Mouse (Mus musculus) midbrain, embryonic 12.5 days (tissue): ENCODE data around the gene Ash1l. TPM values are rescaled to one million over a fixed set of nuclear protein-coding genes. Genes with fewer than 3 reads are reported as not detected.

ENCODE experiments used
- ATAC-seq: fragments of 200-750 bp; cut with Nextera tagmentation; 2 replicates; pipeline ENCODE4 v1.8.0; 2017; ENCODE audit warnings: low read depth, moderate TSS enrichment, moderate library complexity; ENCODE audit not compliant: low FRiP score
- H3K27ac ChIP-seq: fragments of 300-500 bp; sonication (generic); replicated peaks from 2 replicates; pipeline ENCODE4 v1.5.1; 2016; ENCODE audit warnings: mild to moderate bottlenecking
- H3K27me3 ChIP-seq: fragments of 300-500 bp; sonication (generic); 2 replicates; pipeline ENCODE4 v1.6.1; 2016; ENCODE audit warnings: mild to moderate bottlenecking
- H3K36me3 ChIP-seq: fragments of 300-500 bp; sonication (generic); 2 replicates; pipeline ENCODE4 v1.6.1; 2016
- H3K4me1 ChIP-seq: fragments of 300-500 bp; sonication (generic); 2 replicates; pipeline ENCODE4 v1.6.1; 2016
- H3K4me2 ChIP-seq: fragments of 300-500 bp; sonication (generic); replicated peaks from 2 replicates; pipeline ENCODE4 v1.6.1; 2016; ENCODE audit warnings: mild to moderate bottlenecking, moderate library complexity
- H3K4me3 ChIP-seq: fragments of 300-500 bp; sonication (generic); 2 replicates; pipeline ENCODE4 v1.5.1; 2016; ENCODE audit warnings: mild to moderate bottlenecking
- H3K9ac ChIP-seq: fragments of 300-500 bp; sonication (generic); replicated peaks from 2 replicates; pipeline ENCODE4 v1.6.1; 2016; ENCODE audit warnings: mild to moderate bottlenecking, moderate library complexity
- H3K9me3 ChIP-seq: fragments of 300-500 bp; sonication (generic); 2 replicates; pipeline ENCODE4 v1.6.1; 2016; ENCODE audit warnings: mild to moderate bottlenecking
- WGBS: fragments of 180-500 bp; shearing (Covaris S2); methylation state at CpG from one replicate; pipeline ENCODE4 v1.1.7; 2016; 5-methylcytosine and 5-hydroxymethylcytosine counted together
- polyA plus RNA-seq: library from polyadenylated mRNA; unstranded; fragments of >200 nt; fragmentation: Nextera tagmentation; extraction: Ambion mirVana; gene quantifications from 2 replicates; pipeline ENCODE4 v1.2.1, GENCODE M21; 2016

Ash1l gene
- polyA plus RNA-seq, 1 experiment from 2014 or later, result 23.7 TPM

DNA sequence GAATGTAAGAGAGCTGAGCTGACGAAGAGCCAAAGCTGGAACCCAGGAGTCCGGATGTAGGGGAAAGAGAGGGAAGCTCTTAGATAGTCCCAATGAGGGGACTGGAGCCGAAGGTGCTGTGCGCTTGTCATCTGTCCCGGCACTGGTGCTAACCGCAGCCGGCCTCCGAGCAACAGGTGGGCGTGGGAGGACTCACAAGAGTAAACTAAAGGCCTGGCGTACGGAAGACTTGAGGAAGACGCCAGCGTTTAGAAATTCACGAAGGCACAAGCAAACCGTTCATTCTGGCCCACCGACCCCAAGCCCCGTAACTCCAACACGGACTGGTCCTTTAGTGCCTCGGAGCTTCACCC is 151.0 kb downstream of the Ash1l start:
- Histone ChIP-seq H3K9ac (peak overlapping the region; percentile 74), H3K27ac (peak overlapping the region; percentile 73), H3K4me3 (peak overlapping the region; percentile 82), H3K36me3 (peaks cover 28% of the 10 kb centered on the region), H3K9me3 (no peaks in the 10 kb centered on the region), H3K27me3 (no peaks in the 10 kb centered on the region), H3K4me1 (peaks cover 27% of the 10 kb centered on the region), H3K4me2 (peak overlapping the region; percentile 70)
- no peak for ATAC-seq
- 1% methylated on average over 19 of the region's 19 CpGs for WGBS

DNA sequence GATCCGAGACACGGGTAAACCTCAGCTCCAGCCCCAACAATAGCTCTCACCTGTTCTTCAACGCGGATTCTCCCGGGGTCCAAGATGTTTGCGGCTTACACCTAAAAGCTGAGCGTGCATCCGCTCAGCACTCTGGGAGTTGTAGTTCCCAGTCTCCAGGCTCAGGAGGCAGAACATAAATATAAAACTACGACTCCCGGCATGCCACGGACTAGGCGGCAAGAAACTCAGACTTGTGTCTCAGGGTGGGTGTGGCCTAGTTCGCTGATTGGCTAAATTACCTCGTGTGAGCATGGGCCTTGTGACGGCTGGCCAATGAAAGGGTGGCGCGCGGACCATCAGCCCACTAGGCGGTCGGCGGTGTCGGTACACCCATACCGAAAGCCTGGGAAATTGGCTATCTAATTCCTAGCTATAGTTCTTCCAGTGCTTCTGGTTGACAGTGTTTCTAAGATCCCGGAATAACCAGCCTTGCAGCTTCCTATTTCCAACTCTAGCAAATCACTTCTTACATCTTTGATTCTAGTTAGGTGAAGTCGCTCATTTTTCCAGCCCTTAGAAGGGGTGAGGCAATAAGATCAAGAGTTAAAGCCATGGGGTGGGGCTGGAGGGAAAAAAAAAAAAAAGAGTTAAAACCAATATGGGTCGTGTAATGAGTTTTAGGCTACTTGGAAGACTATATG is 151.5 kb downstream of the Ash1l start, which contains the start of gene Fdps:
Gene Fdps, minus strand, starts transcription at position 148 of the 683 bp plus-strand sequence.
- peak; percentile 100 for ATAC-seq
- H3K9me3 ChIP-seq, result no peaks in the 10 kb centered on the region
- H3K4me1 ChIP-seq, result peaks cover 27% of the 10 kb centered on the region
- no peaks in the 10 kb centered on the region for H3K27me3 ChIP-seq
- WGBS, result under 1% methylated on average over 26 of the region's 26 CpGs
- peak within 1 kb of the TSS; percentile 74 for H3K9ac ChIP-seq
- H3K27ac ChIP-seq, result peak within 1 kb of the TSS; percentile 73
- peak within 1 kb of the TSS; percentile 70 for H3K4me2 ChIP-seq
- H3K4me3 ChIP-seq, result peak within 1 kb of the TSS; percentile 82
- H3K36me3 ChIP-seq, result peaks cover 25% of the 10 kb centered on the region

DNA sequence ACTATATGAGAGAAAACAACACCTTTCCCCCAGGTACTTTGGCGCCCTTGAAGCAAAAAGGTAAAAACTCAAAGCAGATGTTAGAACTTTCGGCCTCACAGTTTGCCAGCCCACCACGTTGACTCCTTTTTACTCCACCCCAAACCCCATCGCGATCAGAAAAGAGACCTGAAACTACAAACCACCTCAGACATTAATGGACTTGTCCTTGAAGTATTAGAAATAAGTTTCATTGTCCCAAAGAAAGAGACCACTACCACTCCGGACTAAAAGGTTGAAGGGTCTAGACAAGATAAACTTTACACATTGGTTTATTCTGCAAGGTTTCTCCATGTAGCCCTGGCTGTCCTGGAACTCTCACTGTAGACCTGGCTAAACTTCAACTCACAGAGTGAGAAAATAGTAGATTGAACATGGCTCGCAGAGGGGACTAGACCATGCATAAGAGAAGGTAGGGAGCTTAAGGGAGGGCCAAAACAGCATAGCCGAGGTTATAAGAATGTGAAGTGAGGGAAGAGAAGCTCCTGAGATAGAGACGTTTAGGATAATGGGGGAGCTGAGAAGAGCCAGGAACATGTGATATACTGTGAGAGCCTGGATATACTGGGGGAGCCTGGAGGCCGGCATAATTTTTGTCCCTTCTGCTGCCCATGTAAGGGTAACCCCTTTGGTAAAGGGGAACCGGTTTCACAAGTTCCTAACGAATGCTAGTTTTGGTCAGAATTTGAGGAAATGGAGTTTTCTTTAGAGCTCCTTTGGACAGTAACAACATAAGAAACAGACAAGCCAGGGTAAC is 152.3 kb downstream of the Ash1l start:
- Histone ChIP-seq H3K36me3 (peaks cover 19% of the 10 kb centered on the region), H3K9ac (no peak overlapping the region), H3K27ac (peak overlapping the region; percentile 70), H3K4me1 (peaks cover 27% of the 10 kb centered on the region), H3K4me2 (peak overlapping the region; percentile 70), H3K4me3 (peak overlapping the region; percentile 82), H3K9me3 (no peaks in the 10 kb centered on the region), H3K27me3 (no peaks in the 10 kb centered on the region)
- no peak for ATAC-seq
- 69% methylated on average over 12 of the region's 12 CpGs for WGBS

DNA sequence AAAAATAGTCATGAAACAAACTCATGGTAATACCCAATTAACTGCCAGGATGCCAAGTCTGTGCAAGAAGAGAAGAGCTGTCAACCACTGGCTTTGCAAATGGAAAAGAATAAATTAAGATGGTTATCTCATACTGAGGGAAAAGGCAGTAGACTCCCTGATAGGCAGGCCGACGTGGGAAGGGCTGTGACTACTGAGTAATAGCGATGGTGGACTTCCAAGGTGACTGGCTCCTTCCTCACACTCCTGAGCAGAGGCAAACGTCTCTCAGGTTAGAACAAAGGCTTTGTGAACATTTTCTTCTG is 152.8 kb downstream of the Ash1l start:
- Histone ChIP-seq H3K27ac (no peak overlapping the region), H3K4me3 (no peak overlapping the region), H3K9ac (no peak overlapping the region), H3K4me2 (no peak overlapping the region), H3K9me3 (no peaks in the 10 kb centered on the region), H3K4me1 (peaks cover 27% of the 10 kb centered on the region), H3K27me3 (no peaks in the 10 kb centered on the region), H3K36me3 (peaks cover 13% of the 10 kb centered on the region)
- WGBS, result 81% methylated on average over 4 of the region's 4 CpGs
- ATAC-seq, result no peak

DNA sequence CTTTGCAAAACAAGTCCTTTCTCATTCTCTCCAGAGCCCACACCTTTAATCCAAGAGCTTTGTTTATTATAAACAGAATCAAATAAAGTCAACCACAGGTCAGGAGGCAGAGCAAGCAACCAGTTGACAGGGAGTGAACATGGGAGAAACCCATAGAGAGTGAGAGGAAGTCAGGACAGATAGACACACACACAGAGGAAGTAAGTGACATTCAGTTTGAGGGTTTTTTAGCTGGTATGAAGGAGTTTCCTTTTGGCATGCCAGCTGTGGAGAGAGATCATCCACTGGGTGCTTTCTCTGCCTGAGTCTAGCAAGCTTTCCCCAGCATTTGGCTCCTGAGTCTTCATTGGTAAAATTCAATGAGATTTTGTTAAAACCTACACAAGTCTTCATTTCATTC is 156.5 kb downstream of the Ash1l start:
- Histone ChIP-seq H3K36me3 (no peaks in the 10 kb centered on the region), H3K4me1 (peaks cover 5% of the 10 kb centered on the region; the same call in 1 of the 2 replicates), H3K4me2 (no peak overlapping the region), H3K4me3 (no peak overlapping the region), H3K9ac (no peak overlapping the region), H3K27me3 (no peaks in the 10 kb centered on the region), H3K9me3 (no peaks in the 10 kb centered on the region), H3K27ac (no peak overlapping the region)
- no peak for ATAC-seq

DNA sequence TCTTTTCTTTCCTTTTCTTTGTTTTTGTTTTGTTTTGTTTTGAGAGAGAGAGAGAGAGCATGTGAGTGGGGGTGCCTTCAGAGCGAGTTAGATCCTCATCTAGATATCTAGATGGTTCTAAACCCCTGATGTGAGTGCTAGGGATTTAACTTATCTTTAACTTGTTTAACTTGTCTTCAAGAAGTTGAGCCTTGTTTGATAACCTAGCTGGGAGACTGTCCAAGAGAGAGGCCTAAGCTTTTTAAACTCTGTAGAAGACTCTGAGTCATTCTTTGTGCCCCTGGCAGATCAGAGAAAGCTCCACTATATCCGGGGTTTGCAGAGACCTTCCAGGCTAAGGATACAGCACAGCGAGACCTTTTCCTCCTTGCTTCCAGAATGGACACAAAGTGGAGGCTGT is 157.1 kb downstream of the Ash1l start:
- no peaks in the 10 kb centered on the region for H3K36me3 ChIP-seq
- peaks cover 2% of the 10 kb centered on the region; the same call in 1 of the 2 replicates for H3K4me1 ChIP-seq
- H3K27ac ChIP-seq, result no peak overlapping the region
- no peaks in the 10 kb centered on the region for H3K9me3 ChIP-seq
- no peaks in the 10 kb centered on the region for H3K27me3 ChIP-seq
- no peak overlapping the region for H3K4me3 ChIP-seq
- 70% methylated on average over 3 of the region's 3 CpGs for WGBS
- no peak for ATAC-seq
- no peak overlapping the region for H3K9ac ChIP-seq
- no peak overlapping the region for H3K4me2 ChIP-seq

DNA sequence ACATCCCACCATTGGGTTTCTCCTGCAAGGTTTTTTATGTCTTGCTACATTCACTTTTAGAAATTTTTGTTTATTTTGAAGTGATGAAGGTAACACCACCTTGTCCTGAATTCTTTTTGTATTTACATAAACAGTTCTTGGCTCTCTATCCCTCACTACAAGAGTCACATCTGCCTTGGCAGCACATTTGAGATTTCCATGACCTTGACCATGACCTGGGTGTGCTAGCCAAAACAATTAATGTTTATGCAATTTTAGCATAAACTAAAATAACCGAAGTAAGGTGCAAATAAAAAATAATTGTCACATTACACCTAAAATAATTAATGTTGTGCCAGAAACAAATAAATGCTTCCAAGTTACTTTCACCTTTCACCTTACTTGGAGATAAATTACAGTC is 157.7 kb downstream of the Ash1l start:
- Histone ChIP-seq H3K36me3 (no peaks in the 10 kb centered on the region), H3K4me3 (no peak overlapping the region), H3K4me1 (no peaks in the 10 kb centered on the region), H3K27me3 (no peaks in the 10 kb centered on the region), H3K4me2 (no peak overlapping the region), H3K9ac (no peak overlapping the region), H3K27ac (no peak overlapping the region), H3K9me3 (no peaks in the 10 kb centered on the region)
- ATAC-seq, result no peak
- WGBS, result 65% methylated on average over 1 of the region's 1 CpGs

DNA sequence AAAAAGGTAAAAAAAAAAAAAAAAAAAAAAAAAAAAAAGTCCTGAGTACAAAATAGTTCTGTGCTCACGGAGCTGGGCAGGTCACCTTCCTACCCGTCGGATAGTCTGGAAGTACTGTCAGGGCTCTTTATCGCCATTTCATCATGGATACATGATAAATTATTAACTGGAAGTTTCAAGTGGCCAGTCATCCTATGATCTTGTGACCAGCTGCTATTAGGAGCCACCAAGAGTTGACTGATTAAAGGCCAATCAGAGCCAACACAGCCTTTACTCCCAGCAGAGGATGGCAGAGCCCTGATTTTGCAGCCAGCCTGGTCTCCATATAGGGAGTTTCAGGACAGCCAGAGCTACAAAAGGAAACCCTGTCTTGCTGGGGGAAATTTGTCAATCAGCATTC is 162.6 kb downstream of the Ash1l start:
- Histone ChIP-seq H3K4me1 (no peaks in the 10 kb centered on the region), H3K4me2 (no peak overlapping the region), H3K27ac (no peak overlapping the region), H3K9ac (no peak overlapping the region), H3K27me3 (no peaks in the 10 kb centered on the region), H3K36me3 (no peaks in the 10 kb centered on the region), H3K4me3 (no peak overlapping the region), H3K9me3 (no peaks in the 10 kb centered on the region)
- ATAC-seq, result no peak
- WGBS, result 94% methylated on average over 4 of the region's 4 CpGs

DNA sequence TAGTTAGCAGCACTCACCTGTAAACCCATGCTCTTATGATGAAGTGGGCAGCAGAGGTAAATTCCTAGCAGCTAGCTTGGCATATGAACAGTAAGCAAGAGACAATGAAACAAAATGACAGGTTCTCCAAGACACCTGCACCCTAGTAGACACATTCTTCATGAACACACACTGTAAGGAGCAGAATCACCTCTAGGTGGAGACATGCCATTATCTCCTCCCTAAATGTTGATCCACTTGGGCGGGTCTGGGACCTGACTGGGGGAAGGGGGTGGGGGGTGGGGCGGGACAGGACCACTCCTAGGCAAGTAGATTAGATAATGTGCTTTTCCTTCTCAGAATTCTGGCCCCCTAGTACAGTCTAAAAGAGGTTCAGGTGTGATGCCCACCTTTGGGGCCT is 165.1 kb downstream of the Ash1l start:
- Histone ChIP-seq H3K4me2 (no peak overlapping the region), H3K9me3 (no peaks in the 10 kb centered on the region), H3K9ac (no peak overlapping the region), H3K36me3 (no peaks in the 10 kb centered on the region), H3K27me3 (no peaks in the 10 kb centered on the region), H3K4me1 (no peaks in the 10 kb centered on the region), H3K4me3 (no peak overlapping the region), H3K27ac (no peak overlapping the region)
- WGBS, result 22% methylated on average over 2 of the region's 2 CpGs
- ATAC-seq, result no peak

DNA sequence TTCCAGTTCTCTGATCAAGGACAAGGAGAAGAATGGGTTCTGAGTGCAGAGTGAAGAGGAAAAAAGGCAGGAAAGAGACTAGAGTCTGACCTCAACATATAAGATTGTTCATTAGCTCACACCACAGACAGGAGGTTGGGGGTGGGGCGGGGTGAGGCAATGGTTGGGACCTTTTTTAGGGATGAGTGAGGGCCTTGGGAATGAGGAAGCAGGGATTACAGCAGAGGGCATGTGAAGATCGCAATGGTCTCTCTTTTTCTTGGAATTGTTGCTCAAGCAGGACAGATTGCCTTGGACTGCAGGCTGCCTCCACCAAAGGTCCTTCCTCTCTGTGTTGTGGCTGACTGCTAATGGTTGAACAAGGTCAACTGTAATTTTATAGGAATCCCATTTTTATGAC is 172.9 kb downstream of the Ash1l start:
- WGBS, result 82% methylated on average over 2 of the region's 2 CpGs
- H3K9ac ChIP-seq, result no peak overlapping the region

DNA sequence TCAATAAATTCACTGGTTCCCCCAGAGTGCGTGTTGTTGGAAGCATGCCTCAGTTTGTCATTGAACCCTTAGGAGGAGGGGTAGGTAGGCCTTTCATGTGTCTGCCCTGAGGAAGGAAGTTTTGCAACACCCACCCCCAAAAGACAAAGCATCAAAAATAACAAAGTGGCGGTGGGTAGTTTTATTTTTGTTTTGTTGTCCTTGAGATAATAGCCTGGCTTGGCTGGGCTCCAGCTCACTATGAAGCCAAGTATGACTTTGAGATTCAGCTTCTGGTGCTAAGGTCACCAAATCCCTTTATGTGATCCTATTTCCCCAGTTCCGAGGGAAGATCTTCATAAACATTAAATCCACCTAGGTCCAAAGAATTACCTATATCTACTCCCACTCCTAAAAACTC is 173.8 kb downstream of the Ash1l start:
- no peak overlapping the region for H3K4me2 ChIP-seq
- H3K4me1 ChIP-seq, result no peaks in the 10 kb centered on the region
- ATAC-seq, result no peak
- no peak overlapping the region for H3K4me3 ChIP-seq
- H3K36me3 ChIP-seq, result no peaks in the 10 kb centered on the region
- H3K9me3 ChIP-seq, result no peaks in the 10 kb centered on the region
- 84% methylated on average over 3 of the region's 3 CpGs for WGBS
- no peaks in the 10 kb centered on the region for H3K27me3 ChIP-seq
- H3K9ac ChIP-seq, result no peak overlapping the region
- no peak overlapping the region for H3K27ac ChIP-seq

More for the DNA sequence above, 172.9 kb downstream of the Ash1l start:
- Histone ChIP-seq H3K27me3 (no peaks in the 10 kb centered on the region), H3K27ac (no peak overlapping the region), H3K4me1 (no peaks in the 10 kb centered on the region), H3K4me2 (no peak overlapping the region), H3K36me3 (no peaks in the 10 kb centered on the region), H3K4me3 (no peak overlapping the region), H3K9me3 (no peaks in the 10 kb centered on the region)
- no peak for ATAC-seq

DNA sequence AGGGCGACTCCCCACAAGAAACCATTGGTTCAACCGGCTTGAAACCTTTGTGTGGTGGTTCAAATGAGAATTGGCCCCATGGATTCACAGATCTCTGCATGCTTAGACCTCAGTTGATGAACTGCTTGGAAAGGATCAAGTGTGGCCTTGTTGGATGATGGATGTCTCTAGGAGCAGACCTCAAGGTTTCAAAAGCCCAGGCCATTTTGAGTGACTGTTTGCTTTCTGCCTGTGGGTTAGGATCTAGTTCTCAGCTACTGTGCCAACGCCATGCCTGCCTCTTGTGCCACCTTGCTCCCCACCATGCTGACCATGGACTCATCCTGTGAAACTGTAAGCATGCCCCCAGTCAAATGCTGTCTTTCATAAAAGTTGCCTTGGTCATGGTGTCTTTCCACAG is 175.6 kb downstream of the Ash1l start:
- ATAC-seq, result no peak
- 89% methylated on average over 3 of the region's 3 CpGs for WGBS
- H3K36me3 ChIP-seq, result no peaks in the 10 kb centered on the region
- no peaks in the 10 kb centered on the region for H3K4me1 ChIP-seq
- no peak overlapping the region for H3K9ac ChIP-seq
- H3K4me2 ChIP-seq, result no peak overlapping the region
- no peaks in the 10 kb centered on the region for H3K9me3 ChIP-seq
- no peaks in the 10 kb centered on the region for H3K27me3 ChIP-seq
- H3K27ac ChIP-seq, result no peak overlapping the region
- H3K4me3 ChIP-seq, result no peak overlapping the region
